18 mouse cellular contexts compared by ENCODE assay signal in genomic region chr3:87946541-87946860, GRCm38 (mm10). TPM values are rescaled to one million over a fixed set of nuclear protein-coding genes. Genes with fewer than 3 reads are reported as not detected.
DNase-seq lines count a peak whose midpoint lies in the region; ATAC-seq and TF ChIP-seq lines count a peak whose summit lies in the region.
"Had no signal": no experiment of that assay in that cellular context is flagged by ENCODE, and none has a peak within 500 bp of the region (broad histone marks: within the 10 kb centered on the region; RNA-seq: fewer than 3 reads in every experiment).

No protein-coding gene starts in this region.

- DNase-seq in forebrain, embryonic 11.5 days (ENCODE audit: low spot score) = no peak
- DNase-seq in midbrain, embryonic 10.5 days (ENCODE audit: low spot score) = no peak
- DNase-seq in midbrain, postnatal 0 days (ENCODE audit: low spot score) = no peak
- DNase-seq in layer of hippocampus, adult 2 months (ENCODE audit: low spot score in 2 of 2) = no peak
- DNase-seq: cerebellum, adult 9-10 months; gastrocnemius, postnatal 36 days; heart, postnatal 10 days; kidney, adult 11 months; liver; lung, postnatal 36 days; right cerebral cortex, postnatal 14 days; thymus, postnatal 25 days had no signal

- no peak for TF ChIP-seq CTCF in midbrain, postnatal 0 days (IDR thresholded peaks at IDR 0.05)
- TF ChIP-seq CTCF in layer of hippocampus, adult 2 months (conservative IDR thresholded peaks at IDR 0.05) = no peak

- peak overlapping the region; percentile 84 for H3K27ac ChIP-seq in forebrain, embryonic 11.5 days (ENCODE audit: low read depth, low read length)
- no peak overlapping the region for H3K27ac ChIP-seq in forebrain, embryonic 15.5 days (replicated peaks)
- peak overlapping the region; percentile 95 for H3K27ac ChIP-seq in midbrain, embryonic 10.5 days (replicated peaks)
- no peak overlapping the region for H3K27ac ChIP-seq in midbrain, postnatal 0 days (ENCODE audit: low read depth, low read length)
- peak overlapping the region; percentile 48; the same call in 1 of the 2 replicates for H3K27ac ChIP-seq in forebrain, embryonic 13.5 days
- H3K27ac ChIP-seq in midbrain, embryonic 12.5 days (replicated peaks) = peak overlapping the region; percentile 83
- no peak overlapping the region for H3K27ac ChIP-seq in layer of hippocampus, adult 2 months

- no peak overlapping the region for H3K4me3 ChIP-seq in forebrain, embryonic 11.5 days (ENCODE audit: low read depth, low read length)
- H3K4me3 ChIP-seq in forebrain, embryonic 15.5 days = no peak overlapping the region
- peak overlapping the region; percentile 68 for H3K4me3 ChIP-seq in midbrain, embryonic 10.5 days
- H3K4me3 ChIP-seq in midbrain, postnatal 0 days (ENCODE audit: low read depth, low read length) = no peak overlapping the region
- H3K4me3 ChIP-seq in forebrain, embryonic 13.5 days = no peak overlapping the region
- H3K4me3 ChIP-seq in midbrain, embryonic 12.5 days = no peak overlapping the region
- H3K4me3 ChIP-seq in layer of hippocampus, adult 2 months = no peak overlapping the region
- H3K4me3 ChIP-seq: erythroblast, embryonic 14.5 days had no signal

- H3K9me3 ChIP-seq in forebrain, embryonic 11.5 days (ENCODE audit: control insufficient read depth, low read length) = no peaks in the 10 kb centered on the region
- H3K9me3 ChIP-seq in forebrain, embryonic 15.5 days = no peaks in the 10 kb centered on the region
- no peaks in the 10 kb centered on the region for H3K9me3 ChIP-seq in midbrain, embryonic 10.5 days (replicated peaks)
- no peaks in the 10 kb centered on the region for H3K9me3 ChIP-seq in midbrain, postnatal 0 days (ENCODE audit: low read length)
- H3K9me3 ChIP-seq in forebrain, embryonic 13.5 days (replicated peaks) = no peaks in the 10 kb centered on the region
- no peaks in the 10 kb centered on the region for H3K9me3 ChIP-seq in midbrain, embryonic 12.5 days

- H3K36me3 ChIP-seq in forebrain, embryonic 11.5 days (ENCODE audit: control insufficient read depth, insufficient read depth, low read length) = peaks cover 2% of the 10 kb centered on the region; the same call in 1 of the 2 replicates
- peaks cover 12% of the 10 kb centered on the region for H3K36me3 ChIP-seq in forebrain, embryonic 15.5 days
- peaks cover 32% of the 10 kb centered on the region for H3K36me3 ChIP-seq in midbrain, embryonic 10.5 days
- peaks cover 9% of the 10 kb centered on the region for H3K36me3 ChIP-seq in midbrain, postnatal 0 days (ENCODE audit: insufficient read depth, low read length)
- H3K36me3 ChIP-seq in forebrain, embryonic 13.5 days (ENCODE audit: poor library complexity, severe bottlenecking) = peaks cover 22% of the 10 kb centered on the region
- peaks cover 15% of the 10 kb centered on the region for H3K36me3 ChIP-seq in midbrain, embryonic 12.5 days

- 14% methylated on average over 1 of the region's 1 CpGs for WGBS in forebrain, embryonic 11.5 days
- WGBS in forebrain, embryonic 15.5 days = 43% methylated on average over 1 of the region's 1 CpGs
- WGBS in midbrain, embryonic 10.5 days = 4% methylated on average over 1 of the region's 1 CpGs
- 45% methylated on average over 1 of the region's 1 CpGs for WGBS in midbrain, postnatal 0 days
- 44% methylated on average over 1 of the region's 1 CpGs for WGBS in forebrain, embryonic 13.5 days
- WGBS in midbrain, embryonic 12.5 days = 15% methylated on average over 1 of the region's 1 CpGs

- no peak for ATAC-seq in forebrain, embryonic 11.5 days (replicated peaks; ENCODE audit: low FRiP score)
- ATAC-seq in forebrain, embryonic 15.5 days (replicated peaks) = no peak
- no peak for ATAC-seq in midbrain, postnatal 0 days (ENCODE audit: low FRiP score)
- no peak for ATAC-seq in forebrain, embryonic 13.5 days
- no peak for ATAC-seq in midbrain, embryonic 12.5 days (ENCODE audit: low FRiP score, low read depth)
- no peak for ATAC-seq in activated CD4-positive, CD25-positive, alpha-beta regulatory T cell, adult 4 months

- peak overlapping the region; percentile 75 for H3K9ac ChIP-seq in forebrain, embryonic 11.5 days (ENCODE audit: low read length)
- H3K9ac ChIP-seq in forebrain, embryonic 15.5 days (replicated peaks) = no peak overlapping the region
- H3K9ac ChIP-seq in midbrain, postnatal 0 days (replicated peaks; ENCODE audit: low read length, poor library complexity, severe bottlenecking) = no peak overlapping the region
- H3K9ac ChIP-seq in forebrain, embryonic 13.5 days = 0 out of 2 replicates have a peak overlapping the region, but pooled peaks have one; percentile 18
- peak overlapping the region; percentile 31; the same call in 1 of the 2 replicates for H3K9ac ChIP-seq in midbrain, embryonic 12.5 days (replicated peaks)

- H3K27me3 ChIP-seq in forebrain, embryonic 11.5 days (ENCODE audit: control insufficient read depth, insufficient read depth, low read length) = no peaks in the 10 kb centered on the region
- H3K27me3 ChIP-seq in forebrain, embryonic 15.5 days = no peaks in the 10 kb centered on the region
- H3K27me3 ChIP-seq in midbrain, embryonic 10.5 days (ENCODE audit: low read depth, poor library complexity, severe bottlenecking) = peaks cover 13% of the 10 kb centered on the region; the same call in 1 of the 2 replicates
- 0 out of 2 replicates have a peak, but pooled peaks cover 4% of the 10 kb centered on the region for H3K27me3 ChIP-seq in midbrain, postnatal 0 days (ENCODE audit: insufficient read depth, low read length)
- 0 out of 2 replicates have a peak, but pooled peaks cover 4% of the 10 kb centered on the region for H3K27me3 ChIP-seq in forebrain, embryonic 13.5 days
- H3K27me3 ChIP-seq in midbrain, embryonic 12.5 days = no peaks in the 10 kb centered on the region; the same call in 1 of the 2 replicates

- H3K4me1 ChIP-seq in forebrain, embryonic 11.5 days (replicated peaks; ENCODE audit: control insufficient read depth, insufficient read depth, low read length) = peaks cover 44% of the 10 kb centered on the region
- H3K4me1 ChIP-seq in forebrain, embryonic 15.5 days = peaks cover 54% of the 10 kb centered on the region
- peaks cover 82% of the 10 kb centered on the region for H3K4me1 ChIP-seq in midbrain, embryonic 10.5 days
- H3K4me1 ChIP-seq in midbrain, postnatal 0 days (ENCODE audit: insufficient read depth, low read length) = peaks cover 14% of the 10 kb centered on the region
- H3K4me1 ChIP-seq in forebrain, embryonic 13.5 days = peaks cover 61% of the 10 kb centered on the region
- H3K4me1 ChIP-seq in midbrain, embryonic 12.5 days = peaks cover 71% of the 10 kb centered on the region

- peak overlapping the region; percentile 77 for H3K4me2 ChIP-seq in forebrain, embryonic 11.5 days (ENCODE audit: low read depth, low read length, severe bottlenecking)
- no peak overlapping the region for H3K4me2 ChIP-seq in forebrain, embryonic 15.5 days (replicated peaks)
- H3K4me2 ChIP-seq in midbrain, postnatal 0 days (ENCODE audit: low read depth, low read length, poor library complexity, severe bottlenecking) = no peak overlapping the region
- H3K4me2 ChIP-seq in forebrain, embryonic 13.5 days = 0 out of 2 replicates have a peak overlapping the region, but pooled peaks have one; percentile 69
- H3K4me2 ChIP-seq in midbrain, embryonic 12.5 days (replicated peaks) = peak overlapping the region; percentile 67; the same call in 1 of the 2 replicates

RNA-seq across cellular contexts. Expression of gene Crabp2, which starts 2.0 kb away (rescaled TPM):
- 409 and 417 TPM in 2 replicates for polyA plus RNA-seq in forebrain, embryonic 11.5 days (2014; fragmentation: Nextera tagmentation; extraction: Ambion mirVana)
- polyA plus RNA-seq in forebrain, embryonic 15.5 days (2015; fragmentation: Nextera tagmentation; extraction: Ambion mirVana) = 14.9 and 18.4 TPM in 2 replicates
- 562 and 684 TPM in 2 replicates for polyA plus RNA-seq in midbrain, embryonic 10.5 days (2016; fragmentation: Nextera tagmentation; extraction: Ambion mirVana)
- total RNA-seq in midbrain, postnatal 0 days (2014; rRNA removed) = 19.2 and 27.1 TPM in 2 replicates
- 49.0 and 50.8 TPM in 2 replicates for polyA plus RNA-seq in midbrain, postnatal 0 days (2015; fragmentation: Nextera tagmentation; extraction: Ambion mirVana)
- 67.1 and 89.5 TPM in 2 replicates for polyA plus RNA-seq in forebrain, embryonic 13.5 days (2015; fragmentation: Nextera tagmentation; extraction: Ambion mirVana)
- 291 and 335 TPM in 2 replicates for polyA plus RNA-seq in midbrain, embryonic 12.5 days (2016; fragmentation: Nextera tagmentation; extraction: Ambion mirVana)
- polyA plus RNA-seq in activated CD4-positive, CD25-positive, alpha-beta regulatory T cell, adult 4 months (2017; shearing (Covaris generic)) = not detected
- total RNA-seq in layer of hippocampus, adult 2 months (2021) = 1 to 10 TPM; 1.6 to 3.7 TPM
- polyA plus RNA-seq: erythroblast, embryonic 14.5 days had no signal

RNA-seq across cellular contexts. Expression of gene Rrnad1, which starts 16.0 kb away (rescaled TPM):
- polyA plus RNA-seq in forebrain, embryonic 11.5 days (2014; fragmentation: Nextera tagmentation; extraction: Ambion mirVana) = 22.2 and 23.2 TPM in 2 replicates
- polyA plus RNA-seq in forebrain, embryonic 15.5 days (2015; fragmentation: Nextera tagmentation; extraction: Ambion mirVana) = 20.1 and 20.2 TPM in 2 replicates
- 18.6 and 21.6 TPM in 2 replicates for polyA plus RNA-seq in midbrain, embryonic 10.5 days (2016; fragmentation: Nextera tagmentation; extraction: Ambion mirVana)
- total RNA-seq in midbrain, postnatal 0 days (2014; rRNA removed) = 27.8 and 28.2 TPM in 2 replicates
- 17.6 and 19.1 TPM in 2 replicates for polyA plus RNA-seq in midbrain, postnatal 0 days (2015; fragmentation: Nextera tagmentation; extraction: Ambion mirVana)
- polyA plus RNA-seq in forebrain, embryonic 13.5 days (2015; fragmentation: Nextera tagmentation; extraction: Ambion mirVana) = 20.7 and 22.7 TPM in 2 replicates
- 23.5 and 24.2 TPM in 2 replicates for polyA plus RNA-seq in midbrain, embryonic 12.5 days (2016; fragmentation: Nextera tagmentation; extraction: Ambion mirVana)
- polyA plus RNA-seq in activated CD4-positive, CD25-positive, alpha-beta regulatory T cell, adult 4 months (2017; shearing (Covaris generic)) = 10 to 100 TPM; 16.3 to 19.7 TPM
- total RNA-seq in layer of hippocampus, adult 2 months (2021) = 10 to 100 TPM; 24.7 to 27.4 TPM

RNA-seq across cellular contexts. Expression of gene Isg20l2, which starts 16.4 kb away (rescaled TPM):
- 73.9 and 78.7 TPM in 2 replicates for polyA plus RNA-seq in forebrain, embryonic 11.5 days (2014; fragmentation: Nextera tagmentation; extraction: Ambion mirVana)
- 49.7 and 50.0 TPM in 2 replicates for polyA plus RNA-seq in forebrain, embryonic 15.5 days (2015; fragmentation: Nextera tagmentation; extraction: Ambion mirVana)
- polyA plus RNA-seq in midbrain, embryonic 10.5 days (2016; fragmentation: Nextera tagmentation; extraction: Ambion mirVana) = 81.6 and 81.9 TPM in 2 replicates
- 20.5 and 21.0 TPM in 2 replicates for total RNA-seq in midbrain, postnatal 0 days (2014; rRNA removed)
- 13.6 and 14.7 TPM in 2 replicates for polyA plus RNA-seq in midbrain, postnatal 0 days (2015; fragmentation: Nextera tagmentation; extraction: Ambion mirVana)
- 61.8 and 63.0 TPM in 2 replicates for polyA plus RNA-seq in forebrain, embryonic 13.5 days (2015; fragmentation: Nextera tagmentation; extraction: Ambion mirVana)
- 78.7 and 79.0 TPM in 2 replicates for polyA plus RNA-seq in midbrain, embryonic 12.5 days (2016; fragmentation: Nextera tagmentation; extraction: Ambion mirVana)
- polyA plus RNA-seq in activated CD4-positive, CD25-positive, alpha-beta regulatory T cell, adult 4 months (2017; shearing (Covaris generic)) = 10 to 100 TPM; 17.8 to 18.5 TPM
- 10 to 100 TPM; 14.2 to 15.8 TPM for total RNA-seq in layer of hippocampus, adult 2 months (2021)

RNA-seq across cellular contexts. Expression of gene Nes, which starts 24.4 kb away (rescaled TPM):
- 92.0 and 99.9 TPM in 2 replicates for polyA plus RNA-seq in forebrain, embryonic 11.5 days (2014; fragmentation: Nextera tagmentation; extraction: Ambion mirVana)
- polyA plus RNA-seq in forebrain, embryonic 15.5 days (2015; fragmentation: Nextera tagmentation; extraction: Ambion mirVana) = 50.0 and 56.7 TPM in 2 replicates
- polyA plus RNA-seq in midbrain, embryonic 10.5 days (2016; fragmentation: Nextera tagmentation; extraction: Ambion mirVana) = 125 and 158 TPM in 2 replicates
- 22.4 and 37.1 TPM in 2 replicates for total RNA-seq in midbrain, postnatal 0 days (2014; rRNA removed)
- polyA plus RNA-seq in midbrain, postnatal 0 days (2015; fragmentation: Nextera tagmentation; extraction: Ambion mirVana) = 8.2 and 8.8 TPM in 2 replicates
- 76.3 and 79.9 TPM in 2 replicates for polyA plus RNA-seq in forebrain, embryonic 13.5 days (2015; fragmentation: Nextera tagmentation; extraction: Ambion mirVana)
- 183 and 196 TPM in 2 replicates for polyA plus RNA-seq in midbrain, embryonic 12.5 days (2016; fragmentation: Nextera tagmentation; extraction: Ambion mirVana)
- not detected for polyA plus RNA-seq in activated CD4-positive, CD25-positive, alpha-beta regulatory T cell, adult 4 months (2017; shearing (Covaris generic))
- total RNA-seq in layer of hippocampus, adult 2 months (2021) = 1 to 10 TPM; 4.0 to 4.8 TPM
- total RNA-seq: MEL had no signal
- polyA plus RNA-seq: erythroblast, embryonic 14.5 days had no signal

RNA-seq across cellular contexts. Expression of gene Mrpl24, which starts 27.2 kb away (rescaled TPM):
- 69.4 and 74.5 TPM in 2 replicates for polyA plus RNA-seq in forebrain, embryonic 11.5 days (2014; fragmentation: Nextera tagmentation; extraction: Ambion mirVana)
- polyA plus RNA-seq in forebrain, embryonic 15.5 days (2015; fragmentation: Nextera tagmentation; extraction: Ambion mirVana) = 62.7 and 68.2 TPM in 2 replicates
- polyA plus RNA-seq in midbrain, embryonic 10.5 days (2016; fragmentation: Nextera tagmentation; extraction: Ambion mirVana) = 78.3 and 81.6 TPM in 2 replicates
- total RNA-seq in midbrain, postnatal 0 days (2014; rRNA removed) = 41.3 and 41.7 TPM in 2 replicates
- polyA plus RNA-seq in midbrain, postnatal 0 days (2015; fragmentation: Nextera tagmentation; extraction: Ambion mirVana) = 37.2 and 39.7 TPM in 2 replicates
- polyA plus RNA-seq in forebrain, embryonic 13.5 days (2015; fragmentation: Nextera tagmentation; extraction: Ambion mirVana) = 70.2 and 77.2 TPM in 2 replicates
- 73.5 and 77.8 TPM in 2 replicates for polyA plus RNA-seq in midbrain, embryonic 12.5 days (2016; fragmentation: Nextera tagmentation; extraction: Ambion mirVana)
- 100 to 1,000 TPM; 158 to 159 TPM for polyA plus RNA-seq in activated CD4-positive, CD25-positive, alpha-beta regulatory T cell, adult 4 months (2017; shearing (Covaris generic))
- 10 to 100 TPM; 54.3 to 55.1 TPM for total RNA-seq in layer of hippocampus, adult 2 months (2021)

Comparison
In these comparisons a context has a peak if more than half of its experiments do, and no peak if none do; other contexts are left out.
1. H3K27ac ChIP-seq: peak in forebrain, embryonic 11.5 days (single experiment), midbrain, embryonic 10.5 days (single experiment), forebrain, embryonic 13.5 days (single experiment) and midbrain, embryonic 12.5 days (single experiment); none in forebrain, embryonic 15.5 days (single experiment), midbrain, postnatal 0 days (single experiment) and layer of hippocampus, adult 2 months (single experiment).
2. H3K4me2 ChIP-seq: peak in forebrain, embryonic 11.5 days (single experiment), forebrain, embryonic 13.5 days (single experiment) and midbrain, embryonic 12.5 days (single experiment); none in forebrain, embryonic 15.5 days (single experiment) and midbrain, postnatal 0 days (single experiment).
3. H3K9ac ChIP-seq: peak in forebrain, embryonic 11.5 days (single experiment), forebrain, embryonic 13.5 days (single experiment) and midbrain, embryonic 12.5 days (single experiment); none in forebrain, embryonic 15.5 days (single experiment) and midbrain, postnatal 0 days (single experiment).
4. RNA of gene Crabp2, which starts 2.0 kb away (polyA plus RNA-seq): 562 to 684 TPM in midbrain, embryonic 10.5 days, 409 to 417 TPM in forebrain, embryonic 11.5 days, 291 to 335 TPM in midbrain, embryonic 12.5 days, 67.1 to 89.5 TPM in forebrain, embryonic 13.5 days, 49.0 to 50.8 TPM in midbrain, postnatal 0 days and 14.9 to 18.4 TPM in forebrain, embryonic 15.5 days; not detected in activated CD4-positive, CD25-positive, alpha-beta regulatory T cell, adult 4 months; every median in the first group is over 10 times any median in the second.